Mouse (Mus musculus): Measurements from ENCODE around the gene Gna14.

The Gna14 gene

GRCm38 (mm10) chr19:16457127-16457526 lies 21.6 kb downstream of the Gna14 start:
- no peak for DNase-seq

- DNase-seq, result no peak
These were observed 23.8 kb downstream of the Gna14 start for GRCm38 (mm10) chr19:16459317-16459716.

- DNase-seq, result no peak
These were observed 24.7 kb downstream of the Gna14 start for GRCm38 (mm10) chr19:16460292-16460691.

- DNase-seq, result no peak
These were observed 25.3 kb downstream of the Gna14 start for GRCm38 (mm10) chr19:16460831-16461230.

GRCm38 (mm10) chr19:16462461-16462860 lies 26.9 kb downstream of the Gna14 start:
- no peak for DNase-seq

- no peak for DNase-seq
These were observed 29.2 kb downstream of the Gna14 start for GRCm38 (mm10) chr19:16464730-16465129.

GRCm38 (mm10) chr19:16468756-16469374 lies 33.3 kb downstream of the Gna14 start:
- no peak for DNase-seq

- no peak for DNase-seq
These were observed 37.1 kb downstream of the Gna14 start for GRCm38 (mm10) chr19:16472655-16473054.

GRCm38 (mm10) chr19:16477314-16477946 lies 41.9 kb downstream of the Gna14 start:
- no peak for DNase-seq

- DNase-seq, result no peak
These were observed 42.6 kb downstream of the Gna14 start for GRCm38 (mm10) chr19:16478186-16478607.

- DNase-seq, result no peak
These were observed 46.5 kb downstream of the Gna14 start for GRCm38 (mm10) chr19:16482047-16482446.

- no peak for DNase-seq
These were observed 48.7 kb downstream of the Gna14 start for GRCm38 (mm10) chr19:16484237-16484636.

- DNase-seq, result no peak
These were observed 49.1 kb downstream of the Gna14 start for GRCm38 (mm10) chr19:16484671-16485070.

GRCm38 (mm10) chr19:16490756-16491155 lies 55.2 kb downstream of the Gna14 start:
- no peak for DNase-seq

- DNase-seq, result no peak
These were observed 55.9 kb downstream of the Gna14 start for GRCm38 (mm10) chr19:16491497-16491896.

GRCm38 (mm10) chr19:16492453-16492852 lies 56.9 kb downstream of the Gna14 start:
- DNase-seq, result no peak

- no peak for DNase-seq
These were observed 59.4 kb downstream of the Gna14 start for GRCm38 (mm10) chr19:16494816-16495516.

GRCm38 (mm10) chr19:16496016-16496415 lies 60.5 kb downstream of the Gna14 start:
- no peak for DNase-seq

GRCm38 (mm10) chr19:16502054-16502453 lies 66.5 kb downstream of the Gna14 start:
- DNase-seq, result no peak

- no peak for DNase-seq
These were observed 71.3 kb downstream of the Gna14 start for GRCm38 (mm10) chr19:16506711-16507364.

GRCm38 (mm10) chr19:16510343-16511080 lies 75.0 kb downstream of the Gna14 start:
- DNase-seq, result no peak

GRCm38 (mm10) chr19:16511081-16511420 lies 75.5 kb downstream of the Gna14 start:
- no peak for DNase-seq

GRCm38 (mm10) chr19:16514201-16514600 lies 78.6 kb downstream of the Gna14 start:
- no peak for DNase-seq

Data from thymus, postnatal 4 days (tissue).